Mouse (Mus musculus): Measurements from ENCODE around the gene Cdyl2.

DNA sequence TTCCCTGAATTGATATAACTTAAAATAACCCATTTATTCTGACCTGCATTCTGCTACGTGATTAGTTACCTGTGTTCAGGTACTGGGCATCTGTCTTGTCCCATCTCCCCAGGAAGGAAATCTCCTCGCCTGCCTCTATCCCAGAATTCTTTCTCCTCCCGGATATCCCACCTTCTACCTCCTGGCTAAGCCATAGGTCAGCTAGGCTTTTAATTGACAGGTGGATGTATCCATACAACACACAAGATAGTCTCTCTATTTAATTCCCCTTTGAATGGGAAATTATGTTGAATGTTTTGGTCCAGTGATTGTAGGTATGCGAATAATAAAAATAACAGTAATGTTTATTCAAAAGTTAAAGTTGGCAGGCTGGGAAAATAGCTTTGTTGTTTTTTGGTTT, 59.7 kb downstream of the Cdyl2 start:
- no peak for TF ChIP-seq HCFC1 (IDR thresholded peaks at IDR 0.05; ENCODE audit: borderline replicate concordance, insufficient read depth, low read length)
- TF ChIP-seq ZNF384 (IDR thresholded peaks at IDR 0.05; ENCODE audit: low read depth, low read length) = no peak
